Mouse (Mus musculus): Measurements from ENCODE around the gene Scd3. TPM values are rescaled to one million over a fixed set of nuclear protein-coding genes. Genes with fewer than 3 reads are reported as not detected.
A peak's percentile ranks its signal among the peaks of the same experiment; 100 is the strongest.

The Scd3 gene
- polyA plus RNA-seq, 1 experiment from 2014 or later = 0.22 TPM

GRCm38 (mm10) chr19:44292083-44292482 lies 89.0 kb downstream of the Scd3 start:
- peaks cover 22% of the 10 kb centered on the region for H3K36me3 ChIP-seq
- ATAC-seq (ENCODE audit: insufficient number of reproducible peaks, insufficient read depth, low FRiP score, low TSS enrichment, low read depth) = no peak
- no peak overlapping the region for H3K4me3 ChIP-seq
- no peaks in the 10 kb centered on the region for H3K9me3 ChIP-seq
- peak overlapping the region; percentile 99; the same call in 1 of the 2 replicates for H3K27ac ChIP-seq
- H3K9ac ChIP-seq = no peak overlapping the region
- H3K27me3 ChIP-seq = no peaks in the 10 kb centered on the region
- peak overlapping the region; percentile 100; the same call in 1 of the 2 replicates for H3K4me2 ChIP-seq
- peaks cover 48% of the 10 kb centered on the region for H3K4me1 ChIP-seq
- WGBS = 89% methylated on average over 2 of the region's 2 CpGs

- Histone ChIP-seq H3K4me3 (peak overlapping the region; percentile 91), H3K4me2 (peak overlapping the region; percentile 100), H3K27ac (peak overlapping the region; percentile 99), H3K36me3 (peaks cover 26% of the 10 kb centered on the region), H3K9me3 (no peaks in the 10 kb centered on the region), H3K27me3 (no peaks in the 10 kb centered on the region), H3K4me1 (peaks cover 52% of the 10 kb centered on the region), H3K9ac (peak overlapping the region; percentile 74; the same call in 1 of the 2 replicates)
- 67% methylated on average over 3 of the region's 3 CpGs for WGBS
- no peak for ATAC-seq (ENCODE audit: insufficient number of reproducible peaks, insufficient read depth, low FRiP score, low TSS enrichment, low read depth)
Observed at GRCm38 (mm10) chr19:44292483-44292882, 89.4 kb downstream of the Scd3 start.

- H3K27ac ChIP-seq = peak within 1 kb of the TSS; percentile 99
- H3K4me3 ChIP-seq = peak within 1 kb of the TSS; percentile 91
- no peak; the same call in 1 of the 2 replicates for ATAC-seq (ENCODE audit: insufficient number of reproducible peaks, insufficient read depth, low FRiP score, low TSS enrichment, low read depth)
- WGBS = 4% methylated on average over 21 of the region's 21 CpGs
- H3K9me3 ChIP-seq = no peaks in the 10 kb centered on the region
- peak within 1 kb of the TSS; percentile 100 for H3K4me2 ChIP-seq
- peaks cover 33% of the 10 kb centered on the region for H3K36me3 ChIP-seq
- H3K27me3 ChIP-seq = no peaks in the 10 kb centered on the region
- peak within 1 kb of the TSS; percentile 98 for H3K9ac ChIP-seq
- peaks cover 56% of the 10 kb centered on the region for H3K4me1 ChIP-seq
Observed at GRCm38 (mm10) chr19:44292941-44293768, 90.1 kb downstream of the Scd3 start, which contains the start of gene Scd2. Gene Scd2, plus strand, starts transcription at chr19:44293674.

Other genes starting within 250 kb of the Scd3 start
- 1.6 TPM in 1 of 2 replicates, not detected in the other for gene Cpn1, start 216.7 kb upstream of the Scd3 start, polyA plus RNA-seq (2015; fragmentation: Nextera tagmentation; extraction: Ambion mirVana)
- 0.40 TPM in 1 of 2 replicates, not detected in the other for gene Cyp2c23, start 174.1 kb upstream of the Scd3 start, polyA plus RNA-seq (2015; fragmentation: Nextera tagmentation; extraction: Ambion mirVana)
- gene Erlin1, start 133.5 kb upstream of the Scd3 start, polyA plus RNA-seq (2015; fragmentation: Nextera tagmentation; extraction: Ambion mirVana) = 31.3 and 31.4 TPM in 2 replicates
- 49.9 and 54.3 TPM in 2 replicates for gene Chuk, start 95.8 kb upstream of the Scd3 start, polyA plus RNA-seq (2015; fragmentation: Nextera tagmentation; extraction: Ambion mirVana)
- 34.1 and 43.6 TPM in 2 replicates for gene Cwf19l1, start 67.4 kb upstream of the Scd3 start, polyA plus RNA-seq (2015; fragmentation: Nextera tagmentation; extraction: Ambion mirVana)
- 93.7 and 98.7 TPM in 2 replicates for gene Bloc1s2, start 56.8 kb upstream of the Scd3 start, polyA plus RNA-seq (2015; fragmentation: Nextera tagmentation; extraction: Ambion mirVana)
- gene Pkd2l1, start 10.8 kb upstream of the Scd3 start, polyA plus RNA-seq (2015; fragmentation: Nextera tagmentation; extraction: Ambion mirVana) = not detected in 2 replicates
- 211 and 213 TPM in 2 replicates for gene Scd2, start 90.4 kb downstream of the Scd3 start, polyA plus RNA-seq (2015; fragmentation: Nextera tagmentation; extraction: Ambion mirVana)
- gene Scd4, start 129.8 kb downstream of the Scd3 start, polyA plus RNA-seq (2015; fragmentation: Nextera tagmentation; extraction: Ambion mirVana) = 0.15 and 0.25 TPM in 2 replicates
- 6.7 and 9.0 TPM in 2 replicates for gene Scd1, start 204.6 kb downstream of the Scd3 start, polyA plus RNA-seq (2015; fragmentation: Nextera tagmentation; extraction: Ambion mirVana)

All from embryonic facial prominence, embryonic 13.5 days (tissue).